Mouse (Mus musculus) lung, postnatal 25 days (tissue): ENCODE results near the gene Ifnlr1.
"Not testable (repeated sequence)": the region's sequence is repeated elsewhere in the genome, so short reads cannot be mapped to it uniquely, and the experiment has no call there.

Experiments used
- DNase-seq: peaks from one replicate; pipeline ENCODE4 v3.0.0; 2022; ENCODE audit warnings: low spot score

The Ifnlr1 gene

DNA sequence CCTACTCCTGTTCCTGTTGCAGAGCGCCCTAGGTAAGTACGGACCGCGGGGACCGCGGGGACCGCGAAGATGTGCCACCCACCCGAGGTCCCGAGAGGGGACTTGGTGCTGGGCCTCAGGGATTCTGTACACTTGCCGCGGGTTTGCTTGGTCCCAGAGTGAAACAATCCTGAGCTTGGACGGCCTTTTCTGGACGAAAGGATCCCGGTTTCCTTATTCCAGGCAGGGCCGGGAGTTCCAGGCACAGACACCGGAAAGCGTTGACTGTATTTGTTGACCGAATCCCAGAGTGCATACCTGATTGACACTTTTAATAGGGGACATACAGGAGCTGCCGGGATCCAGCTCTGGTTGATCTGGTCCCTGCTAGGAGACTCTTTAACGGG is 474 bp downstream of the Ifnlr1 start:
- DNase-seq, result no peak

DNA sequence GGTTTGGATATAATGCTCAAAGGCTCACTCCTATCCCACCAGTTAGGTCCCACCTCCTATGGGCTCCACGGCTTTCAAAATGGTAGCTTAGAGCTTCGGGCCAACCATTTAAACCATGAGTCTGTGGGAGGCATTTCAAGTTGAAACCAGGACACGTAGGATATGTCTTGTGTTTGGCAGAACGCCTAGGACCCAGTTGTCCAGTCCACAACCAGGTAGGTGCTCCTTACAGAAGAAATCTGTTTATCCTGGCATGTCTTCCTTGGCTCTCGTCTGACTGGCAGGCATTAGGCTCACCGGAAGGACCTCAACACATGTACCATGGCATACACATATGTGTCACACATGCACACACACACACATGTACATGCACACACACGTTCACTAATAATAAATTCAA is 3.7 kb downstream of the Ifnlr1 start:
- DNase-seq, result no peak

DNA sequence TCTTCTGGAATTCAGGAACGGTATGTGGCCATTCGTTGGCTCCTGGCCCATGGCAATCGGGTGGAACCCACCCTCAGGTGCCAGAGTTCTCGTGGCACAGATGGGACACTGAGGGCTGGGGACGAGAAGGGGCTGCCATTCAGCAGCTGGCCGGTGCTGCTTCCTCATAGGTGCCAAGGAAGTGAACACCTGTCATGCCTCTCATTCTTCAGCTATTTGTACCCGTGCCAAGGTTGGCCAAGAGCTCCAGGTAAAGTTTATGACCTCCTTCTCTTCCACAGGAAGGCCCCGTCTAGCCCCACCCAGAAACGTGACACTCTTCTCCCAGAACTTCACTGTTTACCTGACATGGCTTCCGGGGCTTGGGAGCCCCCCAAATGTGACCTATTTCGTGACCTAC is 4.2 kb downstream of the Ifnlr1 start:
- peak; percentile 77 for DNase-seq

DNA sequence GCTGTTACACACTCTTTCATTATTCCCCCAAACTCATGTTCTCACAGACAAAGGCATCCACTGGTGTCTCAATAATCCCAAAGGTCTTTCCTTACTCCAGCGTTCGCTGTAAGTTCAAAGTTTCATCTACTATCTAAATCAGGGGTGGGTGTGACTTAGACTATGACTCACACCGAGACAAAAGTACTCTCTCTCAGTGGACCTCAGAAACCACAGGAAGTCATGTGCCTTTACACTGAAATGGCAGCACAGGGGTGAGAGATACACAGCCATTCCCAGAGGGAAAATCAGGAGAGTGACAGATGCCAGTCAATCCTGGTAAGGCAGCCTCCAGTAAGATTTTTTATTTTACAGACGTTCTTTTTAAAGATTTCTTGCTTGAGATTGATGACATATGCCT is 6.8 kb downstream of the Ifnlr1 start:
- DNase-seq, result no peak

DNA sequence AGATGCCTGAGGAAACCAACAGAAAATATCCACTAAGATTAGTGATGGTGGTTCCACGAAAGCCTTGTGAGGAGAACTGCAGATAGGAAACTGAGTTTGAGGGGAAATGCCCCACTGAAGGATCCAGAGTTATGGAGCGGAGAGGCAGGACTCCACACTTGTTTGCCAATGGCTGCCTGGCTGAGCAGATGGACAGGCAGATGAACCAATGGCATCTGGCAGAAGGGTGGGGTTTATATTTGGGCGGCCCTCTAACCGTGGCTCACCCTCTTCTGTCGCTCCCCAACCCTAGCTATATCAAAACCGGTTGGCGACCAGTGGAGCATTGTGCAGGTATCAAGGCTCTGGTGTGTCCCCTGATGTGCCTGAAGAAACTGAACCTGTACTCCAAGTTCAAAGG is 12.4 kb downstream of the Ifnlr1 start:
- DNase-seq, result no peak

DNA sequence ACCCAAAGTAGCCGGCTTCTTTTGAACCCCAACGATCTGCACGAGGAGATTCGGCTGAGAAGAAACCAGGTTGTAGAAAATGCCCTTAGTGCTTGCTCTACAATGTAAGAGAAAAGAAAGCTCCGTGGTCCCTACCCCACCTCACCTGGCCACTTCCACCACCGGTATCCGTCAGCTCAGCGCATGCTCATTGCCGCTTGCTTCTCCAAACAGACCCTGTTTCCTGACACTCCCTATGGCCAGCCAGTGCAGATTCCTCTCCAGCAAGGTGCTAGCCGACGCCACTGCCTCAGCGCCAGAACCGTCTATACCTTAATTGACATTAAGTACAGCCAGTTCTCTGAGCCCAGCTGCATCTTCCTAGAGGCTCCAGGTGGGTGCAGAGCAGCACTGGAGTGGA is 17.4 kb downstream of the Ifnlr1 start:
- DNase-seq, result no peak

DNA sequence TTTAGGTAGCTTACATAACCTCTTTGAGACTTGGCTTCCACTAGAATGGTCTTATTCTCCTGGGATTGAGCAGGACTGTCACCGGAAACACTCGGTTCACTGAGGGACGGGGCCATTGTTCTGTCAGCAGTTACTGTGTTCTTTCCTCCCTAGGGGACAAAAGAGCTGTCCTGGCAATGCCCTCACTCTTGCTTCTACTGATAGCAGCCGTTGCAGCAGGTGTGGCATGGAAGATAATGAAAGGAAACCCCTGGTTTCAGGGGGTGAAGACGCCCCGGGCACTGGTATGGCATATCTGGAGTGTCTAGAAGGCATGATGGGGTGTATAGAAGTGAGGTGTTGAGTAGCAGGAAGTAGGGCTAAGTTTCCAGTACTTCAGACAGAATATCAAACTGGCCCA is 17.9 kb downstream of the Ifnlr1 start:
- no peak for DNase-seq

DNA sequence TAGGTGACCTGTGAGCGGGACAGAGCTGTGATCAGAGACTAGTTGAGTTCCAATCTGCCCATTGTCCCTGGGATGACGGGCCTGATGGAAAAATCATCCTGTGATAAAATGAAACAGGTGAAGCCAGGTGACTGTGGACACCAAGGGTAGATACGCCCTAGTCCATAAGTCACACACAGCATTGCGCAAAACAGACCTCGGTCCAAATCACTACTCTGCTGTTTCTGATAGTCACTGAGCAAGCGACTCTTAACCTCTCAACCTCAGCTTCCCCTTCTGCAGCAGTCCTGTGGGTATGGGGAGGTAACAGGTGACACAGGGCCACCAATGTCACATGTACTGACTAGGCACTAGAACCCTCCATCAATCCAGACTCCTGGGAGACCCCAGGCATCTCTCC is 20.0 kb downstream of the Ifnlr1 start:
- no peak for DNase-seq

DNA sequence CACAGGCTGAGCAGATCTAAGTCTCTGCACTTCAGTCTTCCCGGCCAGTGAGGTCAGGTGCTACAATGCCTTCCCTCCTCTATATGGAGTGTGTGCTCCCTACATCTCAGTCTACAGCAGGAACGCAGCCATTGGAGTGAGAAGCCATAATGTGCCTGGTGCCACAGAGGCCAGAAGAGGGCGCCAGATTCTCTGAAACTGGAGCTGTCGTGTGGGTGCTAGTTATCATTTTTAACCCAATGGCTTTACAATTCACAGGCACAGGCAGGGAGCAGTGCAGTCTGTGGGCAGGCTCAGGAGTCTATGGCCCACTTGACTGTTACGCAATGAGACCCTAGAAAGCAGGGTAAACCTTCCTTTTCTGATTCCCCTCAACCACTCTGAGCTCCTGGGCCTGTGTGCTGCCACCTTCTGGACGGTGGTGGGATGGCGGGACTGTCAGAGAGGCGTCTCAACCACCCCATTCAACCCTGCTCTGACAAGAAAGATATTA is 23.0 kb downstream of the Ifnlr1 start:
- DNase-seq, result peak; percentile 88

DNA sequence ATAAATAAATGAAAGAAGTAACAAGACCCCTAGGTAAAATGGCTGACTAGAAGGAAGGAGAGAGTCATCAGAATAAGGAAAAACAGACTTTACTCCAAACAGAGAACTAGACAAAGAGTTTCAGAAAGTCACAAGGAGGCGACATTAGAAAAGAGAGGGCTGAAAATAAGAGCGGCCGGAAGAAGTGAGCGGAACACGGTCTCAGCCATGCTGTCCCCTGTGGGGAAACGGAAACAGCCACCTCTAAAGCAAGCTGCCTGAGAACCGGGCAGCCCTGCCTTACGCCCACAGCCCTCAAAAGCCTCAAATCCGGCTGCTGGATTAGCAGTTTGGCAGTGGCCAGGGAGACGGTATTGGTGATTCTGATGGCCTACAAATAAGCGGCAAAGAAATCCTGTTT is 23.5 kb downstream of the Ifnlr1 start:
- no peak for DNase-seq

DNA sequence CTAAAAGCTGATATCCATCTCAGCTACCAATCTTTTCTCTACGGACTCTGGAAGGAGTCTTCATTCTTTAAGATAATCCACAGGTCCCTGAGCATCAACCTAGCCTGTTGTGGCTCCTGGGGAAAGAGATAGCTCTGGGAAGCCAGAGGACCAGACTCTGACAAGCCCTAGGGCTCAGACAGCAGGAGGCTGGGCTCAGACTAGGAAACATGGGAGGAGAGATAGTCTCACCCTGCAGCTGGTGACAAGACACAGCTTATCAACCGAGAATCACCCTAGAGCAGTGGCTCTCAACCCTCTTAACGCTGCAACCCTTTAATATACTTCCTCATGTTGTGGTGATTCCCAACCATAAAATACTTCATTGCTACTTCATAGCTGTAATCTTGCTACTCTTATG is 24.3 kb downstream of the Ifnlr1 start:
- no peak for DNase-seq

DNA sequence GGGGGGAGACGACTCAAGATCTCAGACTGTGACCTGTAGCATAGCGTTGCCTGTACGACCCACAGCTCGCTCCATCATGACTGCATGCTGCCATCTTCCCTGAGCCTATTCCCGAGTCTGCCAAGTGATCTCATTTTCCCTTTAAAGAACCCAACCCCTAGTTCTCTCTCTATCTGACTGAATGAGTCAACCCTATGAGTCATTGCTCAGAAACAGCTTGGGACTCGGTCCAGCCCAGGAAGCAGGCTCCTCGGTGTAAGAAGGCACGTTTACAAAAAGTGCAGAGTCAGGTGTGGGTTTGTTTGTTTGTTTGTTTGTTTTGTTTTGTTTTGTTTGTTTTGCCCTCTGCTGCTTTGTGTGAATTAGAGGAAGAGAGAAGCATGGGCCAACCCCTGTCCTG is 28.7 kb downstream of the Ifnlr1 start:
- no peak for DNase-seq

DNA sequence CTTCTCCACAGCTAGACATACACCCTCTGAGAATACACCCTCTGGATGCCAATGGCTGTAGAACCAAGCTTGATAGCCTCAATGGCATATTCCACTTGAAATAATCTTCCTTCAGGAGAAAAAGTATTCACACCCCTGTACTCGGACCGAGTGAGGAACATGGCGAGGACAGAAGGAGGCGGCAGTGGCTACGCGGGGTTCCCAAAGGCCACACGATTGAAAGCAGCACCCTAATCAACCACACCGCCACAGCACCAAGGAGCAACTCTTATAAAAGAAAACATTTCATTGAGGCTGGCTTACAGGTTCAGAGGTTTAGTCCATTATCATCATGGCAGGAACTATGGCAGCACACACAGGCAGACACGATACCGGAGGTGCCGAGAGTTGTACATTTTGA is 30.4 kb downstream of the Ifnlr1 start:
- DNase-seq, result not testable (repeated sequence)

DNA sequence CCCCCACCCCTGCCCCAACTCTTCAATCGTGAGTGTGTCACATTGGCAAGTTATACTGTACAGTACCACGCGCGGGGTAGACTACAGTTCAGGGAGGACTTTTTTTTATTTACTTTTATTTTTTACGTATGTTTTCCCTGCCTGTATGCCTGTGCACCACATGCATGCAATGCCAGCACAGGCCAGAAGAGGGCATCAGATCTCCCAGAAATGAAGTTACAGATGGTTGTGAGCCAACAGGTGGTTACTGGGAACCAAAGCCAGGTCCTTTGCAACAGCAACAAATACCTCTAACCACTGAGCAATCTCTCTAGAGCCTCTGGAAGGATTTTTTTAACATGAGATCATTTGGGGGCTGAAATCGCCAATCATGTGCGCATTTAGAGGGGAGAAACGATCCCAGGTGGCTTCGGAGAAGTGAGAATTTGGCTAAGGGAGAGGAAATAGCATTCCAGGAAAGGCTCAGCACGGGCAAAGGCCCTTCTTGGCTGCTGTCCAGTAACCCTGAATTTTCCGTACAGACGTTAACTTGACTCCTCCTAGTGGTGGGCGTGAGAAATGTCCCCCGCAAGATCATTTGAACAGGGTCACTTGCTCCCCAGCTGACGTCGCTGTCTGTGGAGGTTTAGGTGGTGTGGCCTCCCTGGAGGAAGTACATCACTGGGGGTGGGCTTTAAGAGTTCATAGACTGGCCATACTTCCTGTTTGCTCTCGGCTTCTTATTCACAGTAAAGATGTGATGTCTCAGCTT is 36.6 kb downstream of the Ifnlr1 start:
- DNase-seq, result no peak

DNA sequence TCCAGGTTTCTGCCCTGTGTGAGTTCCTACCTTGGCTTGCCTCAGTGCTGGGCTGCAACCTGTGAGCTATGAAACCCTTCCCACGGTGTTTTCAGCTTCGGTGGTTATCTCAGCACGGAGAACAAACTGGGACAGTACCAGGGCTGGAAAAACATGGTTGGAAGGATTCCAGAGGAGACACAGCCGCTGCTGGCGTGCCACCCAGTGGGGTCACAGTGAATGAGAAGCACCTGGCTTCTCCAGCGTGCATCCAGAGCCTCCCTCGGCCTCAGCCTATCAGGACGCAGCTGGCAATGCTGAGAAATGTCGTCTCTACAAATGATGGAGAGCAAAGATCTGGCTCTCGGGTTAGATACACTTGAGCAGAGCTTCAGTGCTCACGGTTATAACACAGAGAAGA is 40.3 kb downstream of the Ifnlr1 start:
- no peak for DNase-seq

DNA sequence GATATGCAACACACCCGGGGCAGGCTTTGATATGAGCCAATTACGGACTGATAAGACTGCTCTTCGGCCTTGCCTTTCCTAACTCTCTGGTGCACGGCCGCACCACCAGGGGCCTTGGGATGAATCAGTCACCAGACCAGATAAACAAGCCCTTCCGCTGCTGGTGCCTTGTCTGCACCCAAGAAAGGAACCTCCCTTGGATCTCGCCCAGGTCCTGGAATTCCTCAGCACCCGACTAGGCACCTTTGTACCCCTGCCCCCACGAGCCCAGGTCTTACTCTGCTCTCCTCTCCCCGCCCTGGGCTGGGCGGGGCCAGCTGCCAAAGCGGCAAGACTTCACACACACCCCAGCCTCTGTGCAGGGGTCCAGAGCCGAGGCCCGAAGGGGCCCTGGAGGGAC is 41.7 kb downstream of the Ifnlr1 start, which contains the start of gene Il22ra1:
Gene Il22ra1, plus strand, starts transcription at position 356 of the 400 bp plus-strand sequence.
- no peak for DNase-seq

DNA sequence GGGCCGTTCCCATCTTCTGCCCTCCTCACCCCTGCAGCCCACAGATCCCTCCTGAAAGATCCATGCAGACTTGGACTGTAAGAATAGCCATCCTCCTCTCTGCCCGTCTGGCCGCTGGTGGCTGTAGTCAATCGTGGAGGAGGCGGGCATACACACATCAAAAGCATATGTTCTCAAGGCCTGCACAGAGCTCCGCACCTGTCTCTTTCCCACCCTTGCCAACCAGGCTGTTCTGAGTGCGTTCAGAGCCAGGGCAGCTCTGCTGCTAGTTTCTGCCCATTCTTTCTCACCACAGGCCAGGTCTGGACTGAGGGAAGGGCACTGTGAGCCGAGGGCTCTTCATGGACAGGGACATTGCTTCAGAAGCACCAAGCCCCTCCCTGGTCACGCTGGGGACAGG is 44.1 kb downstream of the Ifnlr1 start:
- DNase-seq, result no peak

DNA sequence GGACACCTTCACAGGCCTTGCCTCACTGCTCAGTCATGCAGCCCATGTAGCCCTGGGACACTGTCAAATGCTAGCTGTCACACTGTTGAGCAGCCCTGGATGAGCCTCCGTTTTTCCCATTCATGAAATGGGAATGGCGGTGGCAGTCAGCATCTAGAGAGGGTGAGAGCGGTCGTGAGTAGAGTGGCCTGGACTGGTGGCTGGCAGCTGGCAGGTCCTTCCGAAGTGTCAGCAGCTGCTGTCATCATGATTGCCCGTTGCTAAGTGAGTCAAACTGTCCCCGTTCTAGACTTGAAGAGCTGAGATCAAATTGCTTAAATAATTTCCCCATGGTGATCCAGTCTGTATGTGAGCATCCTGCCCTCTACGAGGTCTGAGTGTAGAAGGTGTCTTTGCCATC is 44.9 kb downstream of the Ifnlr1 start:
- DNase-seq, result no peak

DNA sequence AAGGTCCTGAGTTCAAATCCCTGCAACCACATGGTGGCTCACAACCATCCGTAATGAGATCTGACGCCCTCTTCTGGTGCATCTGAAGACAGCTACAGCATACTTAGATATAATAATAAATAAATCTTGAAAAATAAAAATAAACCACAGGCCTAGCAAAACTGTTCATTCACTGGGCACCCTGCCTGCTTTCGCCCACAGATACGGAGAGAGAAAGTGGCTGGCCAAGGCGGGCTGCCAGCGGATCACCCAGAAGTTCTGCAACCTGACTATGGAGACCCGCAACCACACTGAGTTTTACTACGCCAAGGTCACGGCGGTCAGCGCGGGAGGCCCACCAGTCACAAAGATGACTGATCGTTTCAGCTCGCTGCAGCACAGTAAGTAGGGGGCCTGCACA is 47.8 kb downstream of the Ifnlr1 start:
- DNase-seq, result no peak

DNA sequence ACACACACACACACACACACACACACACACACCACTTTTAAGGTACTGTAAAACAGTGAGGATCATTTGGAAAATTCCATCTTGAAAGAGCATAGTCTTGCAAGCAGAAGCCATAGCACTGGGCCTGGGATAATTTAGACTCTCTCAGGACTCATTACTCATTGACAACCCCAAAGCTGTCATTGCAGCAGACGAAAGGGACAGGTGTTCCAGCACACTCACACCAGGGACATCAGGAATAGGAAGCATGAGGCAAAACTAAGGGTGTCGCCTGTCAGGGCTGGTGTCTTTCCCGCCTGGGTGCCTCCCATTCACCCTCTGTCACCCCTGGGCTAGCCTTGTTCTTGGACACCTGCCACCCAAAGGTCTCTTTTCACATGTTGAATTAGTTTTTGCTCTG is 50.8 kb downstream of the Ifnlr1 start:
- no peak for DNase-seq

DNA sequence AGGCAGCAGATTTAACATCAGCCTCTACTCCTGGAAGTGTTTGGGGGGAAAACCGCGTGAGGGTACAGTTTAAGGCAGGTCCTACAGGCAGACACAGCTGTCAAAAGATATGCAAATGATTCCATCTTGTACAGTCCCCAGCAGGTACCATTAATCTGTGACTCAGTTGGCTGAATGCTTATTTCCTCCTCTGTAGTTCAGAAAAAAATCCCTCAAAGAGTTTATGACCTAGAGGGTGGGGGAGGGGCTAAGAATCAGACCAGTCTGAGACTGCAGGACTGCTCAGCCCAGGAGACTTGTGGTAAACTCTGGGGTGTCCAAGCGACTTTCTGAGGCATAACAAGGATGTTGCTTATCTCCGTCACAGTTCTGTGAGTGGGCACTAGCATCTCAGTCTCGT is 52.1 kb downstream of the Ifnlr1 start:
- DNase-seq, result no peak

DNA sequence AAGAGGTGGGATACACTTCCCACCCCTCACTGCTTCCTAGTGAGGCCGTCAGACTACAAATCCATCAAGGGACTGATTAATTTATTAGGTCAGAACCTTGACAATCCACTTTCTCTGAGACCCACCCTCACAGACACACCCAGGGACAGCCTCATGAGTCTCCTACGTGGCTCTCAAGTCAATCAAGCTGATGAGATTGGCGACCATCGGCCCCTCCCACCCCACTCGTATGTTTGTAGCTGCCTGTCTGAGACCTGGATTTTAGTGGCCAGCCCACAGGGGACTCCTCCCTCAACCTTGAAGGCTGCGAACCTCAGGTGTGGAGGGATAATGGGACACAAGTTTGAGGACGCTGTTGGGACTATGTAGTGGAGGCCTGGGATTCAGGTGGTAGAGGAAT is 53.1 kb downstream of the Ifnlr1 start:
- no peak for DNase-seq

DNA sequence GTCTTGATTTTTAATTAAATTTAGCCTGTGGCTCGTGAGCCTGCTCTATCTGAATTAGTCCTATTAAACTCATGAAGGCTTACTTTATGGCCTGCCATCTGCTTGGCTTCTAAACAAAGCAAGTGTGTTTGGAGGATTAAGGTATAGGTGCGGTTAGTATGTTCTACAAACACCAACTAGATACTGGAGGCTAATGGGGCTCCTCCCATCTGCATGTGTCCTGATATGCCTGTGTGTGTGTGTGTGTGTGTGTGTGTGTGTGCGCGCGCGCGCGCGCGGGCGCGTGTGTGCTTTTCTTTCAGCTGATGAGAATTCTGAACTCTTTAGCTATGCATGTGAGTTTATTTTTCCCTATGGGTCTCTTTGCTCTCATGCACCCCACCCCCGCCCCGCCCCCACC is 53.6 kb downstream of the Ifnlr1 start:
- DNase-seq, result no peak

DNA sequence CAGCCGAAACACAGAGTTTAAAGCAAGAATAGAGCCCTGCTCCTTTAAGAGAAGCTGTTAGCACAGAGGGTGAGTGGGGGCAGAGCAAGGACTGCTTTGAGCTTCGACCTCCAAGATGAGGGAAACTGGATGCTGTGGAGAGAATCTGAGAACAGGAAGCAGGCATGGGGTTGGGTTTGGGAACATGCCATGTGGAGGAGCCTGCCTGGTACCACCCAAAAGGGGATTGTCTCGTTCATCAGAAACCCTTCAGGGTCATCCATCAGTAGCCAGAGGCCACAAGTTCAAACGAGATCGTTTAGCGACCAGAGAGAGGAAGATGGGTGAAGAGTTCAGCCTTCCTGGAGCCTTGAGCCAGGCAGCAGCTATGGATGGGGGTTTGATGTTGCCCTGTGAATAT is 57.4 kb downstream of the Ifnlr1 start:
- DNase-seq, result no peak
